Mouse (Mus musculus) thymus, adult 2 months (tissue): ENCODE results near the gene Ranbp3l. TPM values are rescaled to one million over a fixed set of nuclear protein-coding genes. Genes with fewer than 3 reads are reported as not detected.

Experiments
- DNase-seq: peaks from one replicate; pipeline ENCODE4 v3.0.0; 2021
- H3K27ac ChIP-seq: fragments of 200-500 bp; 2 replicates; pipeline ENCODE4 v1.5.1; 2012; ENCODE audit warnings: low read length, control low read depth; ENCODE audit not compliant: control insufficient read depth, insufficient read depth
- H3K27me3 ChIP-seq: fragments of 200-500 bp; 2 replicates; pipeline ENCODE4 v1.6.1; 2012; ENCODE audit warnings: mild to moderate bottlenecking, low read length, moderate library complexity, mixed read lengths; ENCODE audit not compliant: control insufficient read depth, insufficient read depth
- H3K36me3 ChIP-seq: fragments of 200-500 bp; 2 replicates; pipeline ENCODE4 v1.6.1; 2012; ENCODE audit warnings: mild to moderate bottlenecking, low read length, moderate library complexity; ENCODE audit not compliant: control insufficient read depth, insufficient read depth
- H3K4me1 ChIP-seq: fragments of 200-500 bp; replicated peaks from 2 replicates; pipeline ENCODE4 v1.6.1; 2012; ENCODE audit warnings: low read length; ENCODE audit not compliant: control insufficient read depth, insufficient read depth
- H3K4me3 ChIP-seq: fragments of 200-500 bp; 2 replicates; pipeline ENCODE4 v1.5.1; 2012; ENCODE audit warnings: mild to moderate bottlenecking, low read length, control low read depth, moderate library complexity; ENCODE audit not compliant: control insufficient read depth, insufficient read depth
- CTCF ChIP-seq: fragments of 200-500 bp; IDR thresholded peaks from 2 replicates; pipeline ENCODE4 v1.5.1; 2012; ENCODE audit warnings: mild to moderate bottlenecking, control low read depth, low read length, moderate library complexity, borderline replicate concordance; ENCODE audit not compliant: control insufficient read depth, poor library complexity, insufficient read depth; ENCODE audit errors: extremely low read depth
- POLR2A ChIP-seq: fragments of 200-500 bp; IDR thresholded peaks from 2 replicates; pipeline ENCODE4 v1.6.1; 2012; ENCODE audit warnings: mild to moderate bottlenecking, low read length, control low read depth, moderate library complexity; ENCODE audit not compliant: control insufficient read depth, poor library complexity, insufficient read depth; ENCODE audit errors: extremely low read depth
- WGBS: fragments of 180-500 bp; shearing (Covaris S2); methylation state at CpG from one replicate; pipeline ENCODE4 v1.1.7; 2018; 5-methylcytosine and 5-hydroxymethylcytosine counted together
- polyA plus RNA-seq: library from polyadenylated mRNA; depleted of rRNA; stranded (reverse); fragments of >200 nt; gene quantifications from 2 replicates; pipeline ENCODE4 v1.2.3, GENCODE M21; 2012

Gene Ranbp3l
- polyA plus RNA-seq, 1 experiment, result 0.15 TPM

DNA sequence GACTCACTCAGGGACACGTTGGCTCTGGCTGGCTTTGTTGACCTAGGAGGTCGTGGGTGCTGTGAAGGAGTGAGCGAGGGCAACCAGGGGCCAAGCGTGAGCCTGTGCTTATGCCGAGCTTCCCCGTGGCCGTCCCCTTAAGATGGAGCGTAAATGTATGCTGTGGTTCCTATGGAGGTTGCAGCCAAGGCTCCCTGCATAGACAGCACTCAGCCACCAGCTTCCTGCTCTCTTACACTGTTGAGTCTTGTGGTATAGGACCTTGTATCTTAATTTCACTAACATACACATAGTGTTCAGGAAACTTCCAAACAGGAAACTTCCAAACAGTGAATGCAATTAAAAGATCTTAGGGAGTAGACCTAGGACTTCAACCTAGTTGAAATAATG is 120.9 kb downstream of the Ranbp3l start:
- H3K27ac ChIP-seq, result no peak overlapping the region

DNA sequence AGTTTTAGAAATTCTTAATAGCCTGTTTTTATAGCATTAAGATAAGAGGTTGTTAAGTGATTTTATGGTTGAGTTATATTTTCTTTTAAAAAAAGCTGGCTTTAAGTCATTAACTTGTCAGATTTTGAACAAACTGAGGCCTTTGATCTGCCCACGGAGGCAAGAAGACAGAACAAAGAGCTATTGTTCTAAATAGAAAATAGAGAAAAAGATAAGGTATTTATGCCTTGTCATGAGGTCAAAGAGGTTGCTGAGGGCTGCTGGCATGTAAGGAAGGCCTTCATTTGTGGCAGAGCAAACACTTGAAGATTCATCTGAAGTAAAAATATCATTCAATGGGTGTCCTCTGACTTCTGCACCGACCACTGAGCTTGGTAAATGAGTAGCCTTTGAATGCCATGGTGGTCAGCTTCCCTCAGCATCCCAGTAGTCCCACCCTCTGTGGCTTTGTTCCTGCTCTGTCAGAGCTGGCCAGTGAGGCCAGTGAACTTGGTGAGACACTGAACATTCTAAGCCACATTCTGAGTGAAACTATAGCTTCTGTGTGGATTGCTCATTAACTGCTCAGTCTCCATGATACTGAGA is 121.5 kb downstream of the Ranbp3l start:
- DNase-seq, result no peak
- 0 out of 2 replicates have a peak, but pooled peaks cover 3% of the 10 kb centered on the region for H3K4me1 ChIP-seq
- H3K4me3 ChIP-seq, result no peak overlapping the region
- H3K27me3 ChIP-seq, result no peaks in the 10 kb centered on the region
- H3K27ac ChIP-seq, result no peak overlapping the region
- H3K36me3 ChIP-seq, result peaks cover 16% of the 10 kb centered on the region
- TF ChIP-seq CTCF (no peak), POLR2A (no peak)
- WGBS, result 68% methylated on average over 2 of the region's 2 CpGs

More for the DNA sequence above, 120.9 kb downstream of the Ranbp3l start:
- peaks cover 13% of the 10 kb centered on the region for H3K36me3 ChIP-seq
- no peaks in the 10 kb centered on the region for H3K27me3 ChIP-seq
- DNase-seq, result no peak
- WGBS, result 94% methylated on average over 8 of the region's 8 CpGs
- TF ChIP-seq POLR2A (no peak), CTCF (no peak)
- no peak overlapping the region for H3K4me3 ChIP-seq
- 0 out of 2 replicates have a peak, but pooled peaks cover 3% of the 10 kb centered on the region for H3K4me1 ChIP-seq

DNA sequence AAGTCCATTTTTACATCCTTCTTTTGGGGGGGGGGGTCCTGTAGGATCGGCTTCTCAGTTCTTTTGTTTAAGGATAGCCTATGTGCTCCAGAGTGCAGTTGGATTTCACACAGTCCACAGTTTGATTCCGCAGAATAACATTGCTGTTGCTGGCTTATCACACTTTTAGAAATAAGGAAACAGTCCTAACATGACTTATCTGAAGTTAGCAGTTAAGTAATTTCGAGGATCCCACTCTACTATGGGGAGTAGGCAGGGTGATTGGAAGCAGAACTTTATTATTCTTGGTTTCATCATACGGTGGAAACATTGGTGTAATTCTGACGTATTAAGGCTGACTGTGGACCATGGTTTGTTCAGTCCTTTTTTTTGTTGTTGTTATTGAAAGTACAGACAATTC is 122.9 kb downstream of the Ranbp3l start:
- H3K27ac ChIP-seq, result no peak overlapping the region
- TF ChIP-seq POLR2A, result no peak
- TF ChIP-seq CTCF, result no peak

DNA sequence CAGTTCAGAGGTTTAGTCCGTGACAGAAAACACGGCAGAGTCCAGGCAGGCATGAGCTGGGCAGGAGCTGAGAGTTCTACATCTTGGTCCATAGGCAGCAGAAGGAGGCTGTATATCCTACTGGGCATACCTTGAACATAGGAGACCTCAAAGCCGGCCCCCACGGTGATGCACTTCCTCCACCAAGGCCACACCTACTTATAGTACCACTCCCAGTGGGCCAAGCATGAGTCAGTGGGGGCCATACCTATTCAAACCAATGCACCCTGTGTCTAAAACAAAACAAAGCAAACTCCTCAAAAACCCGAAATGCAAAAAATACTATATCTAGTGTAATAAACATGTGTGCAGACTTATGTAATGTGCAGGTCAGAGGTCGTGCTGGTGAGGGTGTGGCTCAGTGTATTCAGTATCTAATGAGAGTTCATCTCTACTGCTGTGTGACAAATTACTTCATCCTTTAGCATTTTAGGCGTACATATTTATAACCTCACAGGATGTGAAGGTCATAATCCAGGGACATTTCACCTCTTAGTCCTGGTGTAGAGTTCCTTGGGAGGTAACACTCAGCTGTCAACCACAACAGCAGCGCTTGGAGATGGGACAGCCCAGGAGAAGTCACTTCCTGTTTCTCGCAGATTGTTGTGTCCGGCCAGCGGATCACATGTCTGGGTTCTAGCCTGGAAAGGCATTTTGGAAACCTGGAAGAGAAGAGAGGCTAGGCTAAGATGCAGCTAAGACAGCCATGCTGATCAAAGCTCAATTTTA is 126.0 kb downstream of the Ranbp3l start:
- Histone ChIP-seq H3K27ac (no peak overlapping the region), H3K27me3 (no peaks in the 10 kb centered on the region), H3K4me1 (no peaks in the 10 kb centered on the region), H3K4me3 (no peak overlapping the region), H3K36me3 (peaks cover 23% of the 10 kb centered on the region)
- no peak for DNase-seq
- 96% methylated on average over 11 of the region's 11 CpGs for WGBS
- no peak for TF ChIP-seq POLR2A
- TF ChIP-seq CTCF, result no peak

More for the DNA sequence above, 122.9 kb downstream of the Ranbp3l start:
- Histone ChIP-seq H3K4me1 (0 out of 2 replicates have a peak, but pooled peaks cover 3% of the 10 kb centered on the region), H3K27me3 (no peaks in the 10 kb centered on the region), H3K36me3 (peaks cover 16% of the 10 kb centered on the region), H3K4me3 (no peak overlapping the region)
- 97% methylated on average over 5 of the region's 5 CpGs for WGBS
- no peak for DNase-seq

DNA sequence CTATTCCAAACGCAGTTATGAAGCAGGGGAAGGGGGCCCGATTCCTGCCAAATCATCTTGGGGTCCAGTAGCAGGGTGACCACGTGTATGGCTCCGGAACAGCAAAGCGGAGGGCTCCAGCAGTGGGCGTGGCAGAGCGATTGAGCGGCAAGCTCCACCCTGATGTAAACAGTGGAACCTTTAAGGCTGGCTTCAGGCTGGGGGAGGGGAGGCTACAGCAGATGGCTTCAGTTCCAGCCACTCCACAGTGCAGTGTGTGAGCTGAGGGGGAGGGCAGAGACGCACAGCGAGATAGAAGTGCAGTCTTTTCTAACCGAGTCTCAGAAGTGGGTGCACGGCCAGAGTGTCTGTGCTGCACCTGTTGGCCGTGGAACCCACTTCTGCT is 126.6 kb downstream of the Ranbp3l start:
- Histone ChIP-seq H3K4me3 (no peak overlapping the region), H3K36me3 (peaks cover 23% of the 10 kb centered on the region), H3K27me3 (no peaks in the 10 kb centered on the region), H3K4me1 (no peaks in the 10 kb centered on the region), H3K27ac (no peak overlapping the region)
- 93% methylated on average over 13 of the region's 13 CpGs for WGBS
- TF ChIP-seq POLR2A (no peak), CTCF (no peak)
- no peak for DNase-seq

DNA sequence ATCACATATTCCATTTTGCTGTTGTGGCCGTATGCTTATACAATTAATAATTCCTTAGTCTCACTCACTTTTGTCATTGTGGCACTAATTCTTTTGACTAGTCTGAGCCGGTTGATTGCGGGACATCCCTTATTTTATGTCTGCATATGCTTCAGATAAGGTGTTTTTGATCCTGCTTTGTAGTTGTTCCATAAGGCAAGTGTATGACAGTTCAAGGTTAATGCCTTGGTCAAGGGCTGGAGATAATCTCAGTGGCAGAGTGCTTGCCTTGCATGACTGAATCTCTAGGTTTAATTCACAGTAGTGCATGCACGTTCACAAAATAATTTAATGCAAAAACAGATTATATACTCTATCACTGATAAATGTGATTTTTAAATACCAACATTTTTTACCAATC is 129.1 kb downstream of the Ranbp3l start:
- no peaks in the 10 kb centered on the region for H3K27me3 ChIP-seq
- no peak for DNase-seq
- no peak for TF ChIP-seq POLR2A
- no peak for TF ChIP-seq CTCF
- H3K4me1 ChIP-seq, result no peaks in the 10 kb centered on the region
- no peak overlapping the region for H3K27ac ChIP-seq
- WGBS, result 98% methylated on average over 4 of the region's 4 CpGs
- H3K4me3 ChIP-seq, result no peak overlapping the region
- H3K36me3 ChIP-seq, result peaks cover 28% of the 10 kb centered on the region
